Mouse (Mus musculus): Measurements from ENCODE around the gene Pkdcc.

GRCm38 (mm10) chr17:83224451-83224971 is 9.4 kb downstream of the Pkdcc start:
- no peak for TF ChIP-seq CTCF (IDR thresholded peaks at IDR 0.05; ENCODE audit: low read depth)
- no peak for TF ChIP-seq EP300 (IDR thresholded peaks at IDR 0.05; ENCODE audit: low read depth)

Data from heart, postnatal 0 days (tissue).